ENCODE assay signal across 21 mouse cellular contexts in the genomic region with DNA sequence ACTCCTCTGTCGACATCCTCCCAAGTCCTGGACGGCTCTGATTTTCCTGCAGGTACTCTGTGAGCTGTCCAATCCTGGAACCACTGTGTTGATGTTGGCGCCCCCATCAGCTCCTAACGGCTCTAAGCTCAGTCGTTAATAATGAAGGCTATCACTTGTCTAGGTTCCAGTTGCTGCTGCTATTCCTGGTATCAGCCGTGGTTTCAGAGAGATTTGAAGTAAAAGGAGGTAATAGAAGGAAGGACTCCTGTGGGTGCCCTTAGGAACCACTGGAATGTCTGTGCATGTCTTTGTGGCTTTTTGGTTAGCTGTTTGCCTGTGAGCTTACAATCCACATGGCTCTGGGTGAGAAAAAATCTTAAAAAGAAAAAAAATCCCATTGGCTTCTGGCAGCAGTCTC. TPM values are rescaled to one million over a fixed set of nuclear protein-coding genes. Genes with fewer than 3 reads are reported as not detected.
DNase-seq lines count a peak whose midpoint lies in the region; ATAC-seq lines count a peak whose summit lies in the region.
"Had no signal": no experiment of that assay in that cellular context is flagged by ENCODE, and none has a peak within 500 bp of the region (broad histone marks: within the 10 kb centered on the region; RNA-seq: fewer than 3 reads in every experiment).

No protein-coding gene starts in this region.

- no peak overlapping the region for H3K27ac ChIP-seq in limb, embryonic 12.5 days
- H3K27ac ChIP-seq in limb, embryonic 10.5 days, result no peak overlapping the region
- H3K27ac ChIP-seq in limb, embryonic 13.5 days, result no peak overlapping the region
- H3K27ac ChIP-seq: embryonic facial prominence, embryonic 15.5 days; forebrain, embryonic 15.5 days; heart, embryonic 13.5 days; hindbrain, embryonic 15.5 days had no signal

- no peaks in the 10 kb centered on the region for H3K9me3 ChIP-seq in limb, embryonic 12.5 days
- H3K9me3 ChIP-seq in limb, embryonic 10.5 days (replicated peaks), result no peaks in the 10 kb centered on the region
- H3K9me3 ChIP-seq in limb, embryonic 13.5 days, result no peaks in the 10 kb centered on the region
- H3K9me3 ChIP-seq: embryonic facial prominence, embryonic 15.5 days; forebrain, embryonic 15.5 days; G1E; heart, embryonic 13.5 days; hindbrain, embryonic 15.5 days had no signal

- H3K4me1 ChIP-seq in limb, embryonic 12.5 days (replicated peaks), result no peaks in the 10 kb centered on the region
- H3K4me1 ChIP-seq in limb, embryonic 10.5 days, result peaks cover 9% of the 10 kb centered on the region; the same call in 1 of the 2 replicates
- H3K4me1 ChIP-seq in limb, embryonic 13.5 days, result 0 out of 2 replicates have a peak, but pooled peaks cover 4% of the 10 kb centered on the region
- H3K4me1 ChIP-seq: embryonic facial prominence, embryonic 15.5 days; heart, embryonic 13.5 days had no signal

- 0 out of 2 replicates have a peak, but pooled peaks have one; percentile 56 for ATAC-seq in limb, embryonic 12.5 days (ENCODE audit: insufficient number of reproducible peaks, insufficient read depth, low FRiP score, low TSS enrichment, low read depth)
- peak; percentile 63 for ATAC-seq in limb, embryonic 13.5 days (ENCODE audit: low FRiP score, low read depth)
- ATAC-seq: forebrain, embryonic 15.5 days had no signal

- WGBS in limb, embryonic 12.5 days, result 34% methylated on average over 6 of the region's 6 CpGs
- WGBS in limb, embryonic 10.5 days, result 55% methylated on average over 6 of the region's 6 CpGs
- WGBS in limb, embryonic 13.5 days, result 34% methylated on average over 6 of the region's 6 CpGs

- no peak for DNase-seq in limb, embryonic 10.5 days (ENCODE audit: low spot score)
- peak; percentile 60 for DNase-seq in Muller cell, postnatal 12 days (ENCODE audit: inconsistent ontology term)
- DNase-seq in urinary bladder, adult 18-20 months (ENCODE audit: low spot score in 2 of 2), result no peak
- no peak for DNase-seq in cerebellum, adult 9-11 months
- DNase-seq in ovary, postnatal 10 days (ENCODE audit: low spot score), result no peak
- DNase-seq: adrenal gland, postnatal 14 days; cerebellum, adult 11-12 months; cerebellum, adult 9-10 months; cerebellum, postnatal 36 days; gastrocnemius, postnatal 36 days; heart, adult 11 months; heart, postnatal 36 days had no signal

- no peak overlapping the region for H3K9ac ChIP-seq in limb, embryonic 12.5 days (replicated peaks)
- no peak overlapping the region for H3K9ac ChIP-seq in limb, embryonic 13.5 days
- H3K9ac ChIP-seq: embryonic facial prominence, embryonic 15.5 days; forebrain, embryonic 15.5 days; heart, embryonic 13.5 days; hindbrain, embryonic 15.5 days had no signal

- no peak overlapping the region for H3K4me2 ChIP-seq in limb, embryonic 12.5 days
- no peak overlapping the region for H3K4me2 ChIP-seq in limb, embryonic 13.5 days (replicated peaks)
- H3K4me2 ChIP-seq: embryonic facial prominence, embryonic 15.5 days; forebrain, embryonic 15.5 days; heart, embryonic 13.5 days; hindbrain, embryonic 15.5 days had no signal

- H3K4me3 ChIP-seq in limb, embryonic 12.5 days (replicated peaks), result no peak overlapping the region
- no peak overlapping the region for H3K4me3 ChIP-seq in limb, embryonic 10.5 days
- H3K4me3 ChIP-seq in limb, embryonic 13.5 days, result no peak overlapping the region
- H3K4me3 ChIP-seq: embryonic facial prominence, embryonic 15.5 days; erythroblast, embryonic 14.5 days; forebrain, embryonic 15.5 days; heart, embryonic 13.5 days; hindbrain, embryonic 15.5 days had no signal

- H3K36me3 ChIP-seq in limb, embryonic 12.5 days, result no peaks in the 10 kb centered on the region
- H3K36me3 ChIP-seq in limb, embryonic 10.5 days, result no peaks in the 10 kb centered on the region
- no peaks in the 10 kb centered on the region for H3K36me3 ChIP-seq in limb, embryonic 13.5 days
- H3K36me3 ChIP-seq: embryonic facial prominence, embryonic 15.5 days; forebrain, embryonic 15.5 days; G1E; heart, embryonic 13.5 days; hindbrain, embryonic 15.5 days had no signal

- no peaks in the 10 kb centered on the region for H3K27me3 ChIP-seq in limb, embryonic 12.5 days
- H3K27me3 ChIP-seq in limb, embryonic 10.5 days (ENCODE audit: low read depth, poor library complexity, severe bottlenecking), result no peaks in the 10 kb centered on the region
- H3K27me3 ChIP-seq in limb, embryonic 13.5 days, result no peaks in the 10 kb centered on the region
- H3K27me3 ChIP-seq: CH12.LX; embryonic facial prominence, embryonic 15.5 days; forebrain, embryonic 15.5 days; heart, embryonic 13.5 days; hindbrain, embryonic 15.5 days had no signal

RNA-seq across cellular contexts. Expression of a gene that starts 8.0 kb away (rescaled TPM):
- 192 and 211 TPM in 2 replicates for polyA plus RNA-seq in limb, embryonic 12.5 days (2016; fragmentation: Nextera tagmentation; extraction: Ambion mirVana)
- 41.3 and 81.1 TPM in 2 replicates for polyA plus RNA-seq in limb, embryonic 10.5 days (2016; fragmentation: Nextera tagmentation; extraction: Ambion mirVana)
- 236 and 245 TPM in 2 replicates for polyA plus RNA-seq in limb, embryonic 13.5 days (2015; fragmentation: Nextera tagmentation; extraction: Ambion mirVana)
- polyA plus RNA-seq: G1E had no signal
